Mouse (Mus musculus) olfactory bulb, adult 2 months (tissue): ENCODE data around the gene Pcbd1.

Experiments
- CTCF ChIP-seq: fragments of 200-500 bp; IDR thresholded peaks from 2 replicates; pipeline ENCODE4 v1.5.1; 2012; ENCODE audit warnings: low read depth, mild to moderate bottlenecking, low read length, moderate library complexity; ENCODE audit not compliant: insufficient read depth
- POLR2A ChIP-seq: fragments of 200-500 bp; IDR thresholded peaks from 2 replicates; pipeline ENCODE4 v1.6.1; 2012; ENCODE audit warnings: mild to moderate bottlenecking, low read depth, low read length, moderate library complexity; ENCODE audit not compliant: insufficient read depth

- TF ChIP-seq POLR2A, result no peak
- TF ChIP-seq CTCF, result no peak
Measured at GRCm38 (mm10) chr10:61091866-61092265, 2.7 kb downstream of the Pcbd1 start.
